Mouse (Mus musculus) MEL (cell line): Measurements from ENCODE around the gene Gm21988.

Experiments
- EP300 ChIP-seq, 2 experiments: IDR thresholded peaks; 2 replicates each; pipeline ENCODE4 v1.6.1; 2011; ENCODE audit warnings: improper control_type of control experiment in 2 of 2, low read length in 2 of 2, low read depth in 1 of 2, mild to moderate bottlenecking in 1 of 2
- USF1 ChIP-seq: IDR thresholded peaks from 2 replicates; pipeline ENCODE4 v1.6.1; 2014; ENCODE audit warnings: low read depth, mild to moderate bottlenecking, inconsistent platforms, low read length, improper control_type of control experiment, moderate library complexity
- ZC3H11A ChIP-seq: IDR thresholded peaks from 2 replicates; pipeline ENCODE4 v1.6.1; 2012; ENCODE audit warnings: low read depth, mild to moderate bottlenecking, inconsistent platforms, low read length, improper control_type of control experiment

DNA sequence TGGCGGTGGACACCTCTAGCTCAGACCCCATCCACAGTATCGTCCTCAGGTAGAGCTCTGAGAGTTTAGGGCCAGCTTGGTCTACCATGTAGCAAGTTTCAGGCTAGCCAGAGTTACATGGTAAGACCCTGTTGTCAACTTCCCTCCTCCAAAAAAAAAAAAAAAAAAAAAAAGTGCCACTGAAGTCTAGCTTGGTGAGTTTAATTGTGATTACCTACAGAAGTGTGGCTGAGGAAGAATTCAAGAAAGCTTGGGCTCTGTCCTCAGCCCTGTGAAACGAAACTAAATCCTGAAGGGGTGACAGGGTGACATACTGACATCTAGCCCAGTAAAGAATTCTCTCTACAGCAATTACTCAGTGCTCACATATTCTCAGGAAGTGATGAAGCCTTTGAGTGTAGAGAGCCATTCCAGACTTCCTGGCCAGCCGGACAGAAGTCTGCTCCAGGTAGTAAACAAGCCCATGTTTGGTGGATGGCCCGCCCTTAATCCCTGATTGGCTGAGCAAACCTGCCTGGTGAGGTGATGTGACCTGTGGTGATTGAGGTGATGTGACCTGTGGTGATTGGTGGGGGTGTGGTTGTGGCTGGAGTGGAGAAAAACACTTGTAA lies 30.7 kb downstream of the Gm21988 start:
- no peak for TF ChIP-seq EP300 (IDR thresholded peaks at IDR 0.05; ENCODE audit: low read depth in 1 of 2, low read length in 2 of 2)
- TF ChIP-seq ZC3H11A = no peak
- no peak for TF ChIP-seq USF1
